Mouse (Mus musculus): Measurements from ENCODE around the gene Rhot1.
"Not testable (repeated sequence)": the region's sequence is repeated elsewhere in the genome, so short reads cannot be mapped to it uniquely, and the experiment has no call there.

Gene Rhot1

DNA sequence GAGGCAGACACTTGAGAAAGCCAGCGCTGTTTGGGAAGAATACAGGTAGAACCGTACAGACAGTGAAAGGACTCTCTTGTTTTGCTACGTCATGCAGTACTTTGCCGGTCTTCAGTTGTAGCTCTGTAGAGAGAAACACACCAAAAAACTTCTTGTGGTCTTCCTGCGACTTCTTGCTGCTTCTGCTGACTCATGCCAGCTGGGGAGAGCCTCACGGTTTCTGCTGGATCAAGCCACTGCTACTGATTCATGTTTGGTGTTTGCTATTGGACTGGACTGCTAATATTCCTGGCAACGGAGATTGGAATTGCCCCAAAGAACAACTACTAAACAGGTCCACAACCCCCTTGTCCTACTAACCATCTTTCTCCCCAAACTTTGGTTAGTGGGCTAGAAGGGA, 12.5 kb upstream of the Rhot1 start:
- DNase-seq, result no peak

DNA sequence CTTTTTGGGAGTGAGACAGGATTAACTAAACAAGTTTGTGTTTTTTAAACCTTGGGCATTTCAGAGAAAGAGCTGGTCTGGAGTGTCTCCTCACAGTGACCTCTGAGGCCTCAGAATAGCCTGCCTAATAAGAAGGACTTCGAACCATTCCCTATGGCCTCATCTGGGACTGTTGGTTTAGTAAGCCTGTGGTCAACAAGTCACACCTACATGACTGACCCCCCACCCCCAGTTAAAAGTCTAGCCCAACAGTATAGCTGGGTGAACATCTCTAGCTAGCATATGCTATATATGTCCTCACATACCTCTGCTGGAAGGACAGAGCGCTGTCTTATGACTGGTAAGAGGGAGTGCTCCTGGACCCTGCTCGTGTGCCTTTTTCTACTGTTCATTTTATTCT, 9.5 kb upstream of the Rhot1 start:
- no peak for DNase-seq

DNA sequence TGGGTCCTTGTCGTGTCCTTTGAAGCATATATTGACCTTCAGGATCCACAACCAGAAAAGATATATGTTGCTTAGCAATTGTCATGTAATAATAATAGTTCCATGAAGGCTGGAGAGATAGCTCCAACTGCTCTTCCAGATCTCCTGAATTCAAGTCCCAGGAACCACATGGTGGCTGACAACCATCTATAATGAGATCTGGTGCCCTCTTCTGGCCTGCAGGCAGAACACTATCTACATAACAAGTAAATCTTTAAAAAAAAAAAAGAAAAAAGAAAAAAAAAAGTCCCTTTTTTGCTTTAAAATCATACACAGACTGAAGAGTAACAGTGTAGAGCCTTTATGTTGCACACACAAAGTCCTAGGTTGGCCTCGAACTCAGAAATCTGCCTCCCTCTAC, 9.0 kb upstream of the Rhot1 start:
- DNase-seq, result no peak

DNA sequence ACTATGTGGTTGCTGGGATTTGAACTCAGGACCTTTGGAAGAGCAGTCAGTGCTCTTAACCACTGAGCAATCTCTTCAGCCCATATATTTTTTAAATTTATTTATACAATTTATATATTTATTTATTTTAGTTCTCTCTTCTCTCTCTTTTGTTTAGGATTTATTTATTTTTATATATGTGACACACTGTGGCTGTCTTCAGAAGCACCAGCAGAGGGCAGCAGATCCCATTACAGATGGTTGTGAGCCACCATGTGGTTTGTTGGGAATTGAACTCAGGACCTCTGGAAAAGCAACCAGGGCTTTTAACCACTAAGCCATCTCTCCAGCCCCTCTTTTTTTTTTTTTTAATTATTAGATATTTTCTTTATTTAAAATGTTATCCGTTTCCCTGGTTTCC, 8.5 kb upstream of the Rhot1 start:
- no peak for DNase-seq

DNA sequence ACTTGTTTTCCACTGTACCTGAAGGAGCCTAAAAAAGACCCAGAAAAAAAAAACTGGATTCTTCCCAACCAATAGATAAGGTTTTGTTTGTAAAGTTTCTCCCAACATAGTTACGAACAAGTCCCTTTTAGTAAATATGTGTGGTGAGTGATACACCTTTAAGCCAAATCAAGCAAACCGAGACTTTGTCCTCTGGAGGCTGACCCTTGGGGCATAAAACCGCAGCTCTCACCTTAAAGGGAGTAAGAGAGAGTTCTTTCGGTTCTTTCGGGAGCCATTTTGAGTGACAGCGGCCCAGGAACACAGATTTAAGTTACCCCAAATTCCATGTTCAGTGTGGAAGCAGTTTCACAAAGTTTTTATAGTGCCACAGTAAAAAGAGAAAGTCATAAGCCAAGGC, 6.5 kb upstream of the Rhot1 start:
- no peak for DNase-seq

DNA sequence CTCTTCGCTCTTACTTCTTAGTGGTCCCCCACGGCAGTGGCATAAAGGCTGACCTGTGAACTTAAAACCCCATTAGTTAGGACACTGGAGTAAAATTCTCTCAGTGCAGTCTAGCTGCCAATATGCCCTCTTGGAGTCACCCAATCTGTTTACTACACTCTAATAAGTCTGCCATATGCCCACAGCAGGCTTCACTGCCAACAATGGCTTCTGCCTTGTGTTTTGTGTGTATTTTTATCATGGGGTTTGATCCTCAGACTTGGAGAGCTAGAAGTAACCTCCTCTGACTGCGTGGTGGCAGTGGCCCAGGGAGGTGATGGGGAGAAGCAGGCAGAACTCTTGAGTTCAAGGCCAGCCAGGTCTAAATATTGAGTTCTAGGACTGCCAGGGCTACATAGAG, 4.8 kb upstream of the Rhot1 start:
- DNase-seq, result no peak

DNA sequence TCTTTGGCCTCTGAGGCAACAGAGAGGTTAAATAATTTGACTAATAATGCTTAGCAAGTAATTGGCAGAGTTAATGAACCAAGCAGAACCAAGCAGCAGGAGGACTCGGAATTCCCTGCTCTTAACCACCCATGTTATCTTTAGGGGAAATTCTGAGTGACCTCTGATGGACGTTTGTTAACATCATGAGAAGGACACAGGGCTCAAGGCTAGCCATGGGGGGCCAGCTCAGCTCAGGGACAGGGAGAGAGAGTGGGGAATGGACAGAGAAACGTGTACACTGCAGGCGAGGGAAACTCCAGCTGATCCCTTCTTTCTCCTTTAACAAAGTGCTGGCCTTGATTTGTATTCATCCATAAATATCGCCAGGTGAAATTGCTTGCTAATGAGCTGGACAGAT, 3.9 kb upstream of the Rhot1 start:
- no peak for DNase-seq

DNA sequence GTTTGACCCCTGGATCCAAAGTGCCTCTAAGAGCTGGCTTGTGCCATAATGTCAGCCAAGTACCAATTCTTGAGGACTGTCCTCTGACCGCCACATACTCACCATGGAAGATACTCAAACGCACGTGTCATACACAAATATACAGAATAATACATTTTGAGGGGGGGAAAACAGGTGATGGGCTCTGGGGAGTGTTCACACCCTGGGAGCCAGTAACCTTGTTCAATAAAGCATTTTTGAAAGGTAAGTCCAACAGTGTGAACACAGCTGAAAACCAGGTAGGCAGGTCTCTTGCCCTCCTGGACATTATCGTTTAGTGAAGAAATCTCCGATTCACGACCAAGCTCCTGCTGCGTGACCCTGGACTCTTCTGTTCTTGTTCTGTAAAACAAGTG, 357 bp upstream of the Rhot1 start:
- DNase-seq, result no peak

DNA sequence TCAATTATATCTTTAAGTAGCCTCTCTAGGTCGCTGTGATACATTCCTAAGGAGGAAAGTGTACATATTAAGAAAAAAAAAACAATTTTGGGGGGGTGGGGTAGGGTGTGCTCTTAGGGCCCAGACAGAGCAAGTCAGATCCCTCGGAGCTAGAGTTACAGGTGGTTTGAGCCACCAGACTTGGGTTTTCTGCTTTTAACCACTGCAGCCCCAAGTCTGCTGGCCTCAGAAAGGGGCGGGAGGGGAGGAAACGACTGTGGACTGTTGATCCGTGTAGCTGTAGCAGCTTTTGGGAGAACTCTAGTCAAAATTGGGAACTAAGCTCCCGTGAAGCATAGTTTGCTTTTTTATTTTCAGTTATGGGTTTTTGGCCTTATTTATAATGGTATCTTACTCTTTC, 1.5 kb downstream of the Rhot1 start:
- DNase-seq, result no peak

DNA sequence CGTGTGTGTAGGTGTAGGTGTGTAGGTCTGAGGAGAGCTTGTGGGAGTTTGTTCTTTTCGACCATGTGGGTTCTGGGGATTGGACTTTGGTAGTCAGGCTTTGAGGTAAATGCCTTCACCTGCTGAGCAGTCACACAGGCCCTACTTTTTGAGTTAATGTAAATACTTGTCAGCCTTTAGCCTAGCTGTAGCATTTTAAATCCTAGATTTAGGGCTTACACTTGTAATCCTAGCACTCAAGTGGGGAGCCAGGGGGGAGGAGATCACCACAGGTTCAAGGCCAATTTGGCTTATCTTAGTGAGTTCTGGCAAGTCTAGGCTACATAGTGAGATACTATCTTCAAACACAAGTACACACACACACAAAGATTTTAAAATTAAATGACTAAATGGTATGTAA, 3.5 kb downstream of the Rhot1 start:
- no peak for DNase-seq

DNA sequence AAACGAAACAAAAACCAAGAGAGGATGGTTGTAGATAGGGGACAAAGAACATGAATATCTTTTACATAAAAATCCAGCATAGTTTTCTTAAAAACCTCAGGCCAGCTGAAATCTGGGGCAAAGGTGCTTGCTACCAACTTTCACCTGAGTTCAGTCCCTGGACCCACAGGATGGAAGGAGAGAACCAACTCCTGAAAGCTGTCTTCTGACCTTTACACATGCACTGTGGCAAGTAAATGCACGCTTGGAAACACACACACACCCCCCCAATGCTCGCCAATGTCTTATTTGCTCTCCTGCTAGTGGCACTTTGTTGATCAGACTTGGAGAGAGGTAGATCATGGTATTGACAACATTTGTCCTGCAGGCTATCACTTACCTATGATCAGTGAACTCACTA, 6.5 kb downstream of the Rhot1 start:
- DNase-seq, result no peak

DNA sequence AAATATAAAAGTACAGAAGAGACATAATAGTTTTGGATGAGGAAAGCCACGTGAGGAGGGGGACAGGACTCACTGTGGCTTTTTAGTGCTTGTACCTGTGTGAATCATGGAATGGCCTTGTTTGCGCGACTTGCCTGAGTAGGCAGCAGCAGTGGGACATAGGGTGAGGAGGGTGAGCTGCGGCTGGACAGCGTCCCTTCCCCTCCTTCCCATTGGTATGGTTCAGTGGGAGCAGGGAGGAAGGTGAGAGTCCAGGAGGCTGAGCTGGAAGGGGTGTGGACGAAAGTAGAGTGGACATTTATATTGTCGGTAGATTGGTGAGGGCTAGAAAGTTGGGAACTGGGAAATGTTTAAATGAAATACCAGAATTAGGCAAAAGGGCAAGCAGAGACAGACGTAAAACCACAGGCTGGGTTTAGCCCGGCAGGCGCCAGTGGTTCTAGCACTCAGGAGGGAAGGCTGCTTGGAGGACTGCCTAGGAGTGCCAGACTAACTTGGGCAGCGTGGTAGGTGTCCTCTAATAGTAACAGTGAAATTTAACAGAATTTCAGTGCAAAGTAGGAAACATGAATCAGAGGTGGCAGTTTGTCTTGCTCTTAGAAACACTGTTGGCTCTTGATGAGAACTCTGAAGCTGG, 10.0 kb downstream of the Rhot1 start:
- DNase-seq, result no peak

DNA sequence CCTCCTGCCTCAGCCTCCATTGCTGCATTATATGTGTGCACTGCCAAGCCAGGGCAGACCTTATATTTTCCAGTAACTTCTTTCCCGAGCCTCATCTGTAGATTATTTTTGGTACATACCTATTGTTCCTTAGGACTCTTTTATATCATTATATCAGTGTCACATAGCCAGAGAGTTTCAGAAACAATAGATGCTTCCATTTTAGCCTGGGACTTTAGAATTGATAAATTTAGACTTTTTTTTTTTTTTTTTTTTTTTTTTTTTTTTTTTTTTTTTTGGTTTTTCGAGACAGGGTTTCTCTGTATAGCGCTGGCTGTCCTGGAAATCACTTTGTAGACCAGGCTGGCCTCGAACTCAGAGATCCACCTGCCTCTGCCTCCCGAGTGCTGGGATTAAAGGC, 21.2 kb downstream of the Rhot1 start:
- not testable (repeated sequence) for DNase-seq

DNA sequence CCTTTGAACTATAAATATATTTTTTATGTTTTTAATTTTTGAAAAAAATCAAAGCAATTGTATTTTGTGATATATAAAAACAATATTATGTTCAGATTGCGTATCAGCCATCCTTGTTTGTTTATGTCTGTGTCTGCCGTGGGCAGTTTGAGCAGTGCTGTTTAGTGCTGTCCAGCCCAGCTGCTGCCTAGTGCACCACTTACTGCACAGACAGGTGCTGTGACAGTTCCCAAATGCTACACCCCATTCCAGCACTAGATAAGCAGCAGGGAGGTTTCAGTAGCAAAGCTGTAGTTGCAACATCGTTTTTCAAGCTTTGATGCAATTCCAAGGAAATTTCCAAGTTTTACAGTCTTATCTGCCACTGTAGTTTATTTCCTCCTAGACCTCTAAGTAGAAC, 28.5 kb downstream of the Rhot1 start:
- no peak for DNase-seq

DNA sequence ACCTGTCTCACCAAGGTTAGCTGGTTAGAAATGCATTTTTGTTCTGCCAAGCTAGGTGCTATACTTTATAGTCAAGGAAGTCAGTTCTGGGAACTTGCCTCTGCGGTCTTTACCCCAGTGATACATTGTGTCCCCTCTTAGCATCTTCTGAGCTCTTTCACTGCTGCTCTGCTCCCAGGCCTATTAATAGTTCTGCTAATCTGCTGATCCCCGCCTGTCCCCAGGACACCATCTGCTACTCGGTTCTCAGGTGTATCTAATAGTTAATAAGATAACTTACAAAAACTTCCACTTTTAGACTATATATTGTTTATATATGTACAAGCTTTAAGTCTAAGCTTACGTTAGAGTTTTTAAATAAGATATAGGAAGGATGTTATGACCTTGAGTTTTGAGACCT, 29.5 kb downstream of the Rhot1 start:
- DNase-seq, result no peak

DNA sequence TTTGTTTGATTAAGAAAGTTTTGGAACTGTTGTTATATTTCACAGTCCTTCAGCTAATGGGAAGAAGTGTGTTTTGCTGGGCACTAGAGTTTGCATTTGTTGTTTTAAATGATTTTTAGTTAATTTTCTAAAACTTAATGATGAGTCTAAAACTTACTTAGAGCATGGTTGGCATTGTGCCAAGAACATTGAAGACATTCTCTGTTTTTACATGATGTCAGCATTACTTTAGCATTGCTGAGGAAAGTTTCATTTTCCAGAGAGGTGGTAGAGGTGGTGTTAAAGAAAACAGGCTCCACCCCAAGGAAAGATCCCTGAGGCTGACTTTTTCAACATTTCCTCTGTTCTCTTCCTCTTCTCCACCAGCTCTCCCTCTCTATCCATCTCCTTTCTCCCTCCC, 38.2 kb downstream of the Rhot1 start:
- DNase-seq, result no peak

DNA sequence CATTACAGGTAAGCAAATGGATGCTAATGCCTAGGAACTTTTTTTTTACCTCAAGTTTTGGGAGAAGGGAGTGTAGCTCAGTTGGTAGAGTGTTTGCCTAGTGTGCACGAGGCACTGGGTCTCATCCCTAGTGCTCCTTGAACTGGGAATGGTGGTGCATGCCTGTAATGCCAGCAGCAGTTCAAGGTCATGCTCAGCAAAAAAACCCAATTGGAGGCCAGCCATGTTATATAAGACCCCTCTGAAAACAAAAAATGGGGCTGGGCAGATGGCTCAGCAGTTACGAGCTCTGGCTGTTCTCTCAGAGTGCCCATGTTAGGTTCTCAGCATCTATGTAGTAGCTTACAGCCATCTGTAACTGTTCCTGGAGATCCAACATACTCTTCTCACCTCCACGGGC, 39.7 kb downstream of the Rhot1 start:
- no peak for DNase-seq

DNA sequence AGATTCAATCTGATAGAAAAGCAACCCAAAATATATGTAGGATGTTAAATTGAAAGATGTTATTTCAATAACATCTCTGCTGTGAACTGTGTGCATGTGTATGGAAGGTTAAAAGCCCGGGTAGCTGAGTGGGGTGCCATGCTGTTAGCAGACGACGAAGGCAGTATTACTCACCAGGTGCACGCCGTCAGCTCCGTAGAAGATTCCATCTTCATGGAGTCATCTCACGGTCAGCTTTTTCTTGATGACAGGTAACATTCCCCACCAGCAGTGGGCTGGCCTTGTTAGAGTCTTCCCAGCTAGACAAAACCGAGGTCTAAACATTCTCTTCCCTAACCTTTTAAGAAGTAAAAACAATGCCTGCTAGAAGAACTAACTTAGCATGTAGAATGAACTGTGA, 55.3 kb downstream of the Rhot1 start:
- no peak for DNase-seq

DNA sequence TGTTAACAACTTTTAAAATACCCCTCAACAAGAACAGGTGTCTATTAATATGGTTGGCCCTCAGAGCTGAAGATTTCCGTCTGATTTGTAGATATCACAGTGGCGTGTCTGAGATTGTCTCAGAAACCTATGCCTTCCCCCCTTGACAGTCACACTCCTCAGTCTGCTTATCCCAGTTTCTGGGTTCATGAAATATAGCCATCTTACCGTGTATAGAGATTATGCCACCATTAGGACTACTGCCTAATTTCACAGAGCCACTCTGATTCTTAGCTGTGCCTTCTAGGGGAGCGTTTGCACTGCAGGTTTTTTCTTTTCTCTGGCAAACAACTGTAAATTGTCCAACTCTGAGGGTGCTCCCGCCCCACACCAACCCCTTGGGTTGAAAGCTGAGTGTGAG, 62.3 kb downstream of the Rhot1 start:
- DNase-seq, result no peak

DNA sequence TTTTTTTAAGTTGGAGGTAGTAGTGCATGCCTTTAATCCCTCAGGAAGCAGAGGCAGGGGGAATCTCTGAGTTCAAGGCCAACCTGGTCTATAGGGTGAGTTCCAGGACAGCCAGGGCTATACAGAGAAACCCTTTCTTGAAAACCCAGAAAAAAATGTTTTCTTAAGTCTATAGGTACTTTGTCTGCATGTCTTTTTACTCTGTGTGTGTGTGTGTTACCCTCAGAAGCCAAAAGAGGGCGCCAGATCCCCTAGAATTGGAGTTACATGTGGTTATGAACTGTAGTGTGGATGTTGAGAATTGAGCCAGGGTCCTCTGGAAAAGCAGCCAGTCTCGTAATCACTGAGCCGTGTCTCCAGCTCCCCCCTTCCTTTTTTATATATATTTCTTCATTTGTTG, 66.2 kb downstream of the Rhot1 start:
- DNase-seq, result no peak

DNA sequence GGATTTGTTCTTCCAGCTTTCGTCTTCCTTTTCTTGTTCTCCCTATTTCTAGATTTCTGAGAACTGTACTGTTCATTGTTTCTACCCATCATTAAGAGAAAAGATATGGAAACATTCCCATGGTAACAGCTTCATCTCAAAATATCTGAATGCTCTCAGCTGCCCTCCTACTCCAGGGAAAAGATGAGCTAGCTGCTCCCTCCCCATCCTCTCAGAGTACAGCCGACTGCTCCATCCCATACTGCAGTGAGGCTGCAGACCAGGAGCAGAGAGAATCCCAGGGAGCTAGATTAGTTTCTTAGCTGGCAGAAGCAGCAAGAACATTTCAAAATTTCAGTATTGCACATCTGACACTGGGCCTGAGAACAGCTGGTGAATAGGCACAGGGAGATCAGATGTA, 69.2 kb downstream of the Rhot1 start:
- DNase-seq, result no peak

DNA sequence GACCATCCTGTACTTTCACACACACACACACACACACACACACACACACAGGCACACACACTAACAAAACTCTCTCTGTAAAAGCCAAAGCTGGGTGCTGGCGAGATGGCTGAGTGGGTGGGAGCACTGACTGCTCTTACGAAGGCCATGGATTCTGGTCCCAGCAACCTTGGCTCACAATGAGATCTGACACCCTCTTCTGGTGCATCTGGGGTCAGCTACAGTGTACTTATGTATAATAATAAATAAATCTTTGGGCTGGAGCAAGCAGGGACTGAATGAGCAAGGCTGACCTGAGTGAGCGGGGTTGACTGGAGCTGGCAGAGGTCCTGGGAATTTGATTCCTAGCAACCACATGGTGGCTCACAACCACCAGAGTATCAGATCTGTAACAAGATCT, 75.0 kb downstream of the Rhot1 start:
- DNase-seq, result no peak

DNA sequence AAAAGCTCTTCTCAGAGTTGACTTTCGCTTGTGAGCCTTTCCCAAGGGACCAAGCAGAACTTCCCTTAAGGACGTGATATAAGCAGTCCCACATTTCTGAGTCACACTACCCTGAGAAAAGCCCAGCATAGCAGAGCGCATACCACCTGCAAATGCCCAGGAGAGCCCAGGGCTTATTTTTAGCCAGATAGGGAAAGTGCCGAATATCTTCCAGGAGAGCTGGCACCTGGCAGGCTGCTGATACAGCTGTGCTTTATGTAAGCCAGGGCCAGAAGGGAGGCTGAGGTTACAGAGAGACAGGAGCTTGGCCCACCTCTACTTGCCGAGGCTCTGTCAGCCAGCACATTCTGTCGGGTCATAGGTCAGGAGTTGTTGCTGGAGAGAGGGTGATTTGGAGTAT, 75.8 kb downstream of the Rhot1 start:
- no peak for DNase-seq

DNA sequence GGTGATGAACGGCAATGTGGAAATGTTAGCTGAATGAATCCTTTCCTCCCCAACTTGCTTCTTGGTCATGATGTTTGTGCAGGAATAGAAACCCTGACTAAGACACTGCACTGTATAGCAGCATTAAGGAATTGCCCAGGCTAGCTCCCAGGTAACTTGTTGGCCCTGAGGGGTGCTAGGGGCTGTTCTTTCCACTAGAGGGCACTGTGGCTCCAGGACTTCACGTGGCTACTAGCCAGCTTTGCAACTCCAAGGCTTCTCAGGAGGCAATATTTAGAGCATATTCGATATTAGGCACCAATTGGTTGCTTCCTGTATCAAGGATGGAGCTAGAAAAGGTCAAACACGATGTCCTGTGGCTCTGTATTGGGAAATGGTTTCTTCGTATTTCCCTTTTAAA, 78.3 kb downstream of the Rhot1 start:
- DNase-seq, result peak; percentile 26 to 39

DNA sequence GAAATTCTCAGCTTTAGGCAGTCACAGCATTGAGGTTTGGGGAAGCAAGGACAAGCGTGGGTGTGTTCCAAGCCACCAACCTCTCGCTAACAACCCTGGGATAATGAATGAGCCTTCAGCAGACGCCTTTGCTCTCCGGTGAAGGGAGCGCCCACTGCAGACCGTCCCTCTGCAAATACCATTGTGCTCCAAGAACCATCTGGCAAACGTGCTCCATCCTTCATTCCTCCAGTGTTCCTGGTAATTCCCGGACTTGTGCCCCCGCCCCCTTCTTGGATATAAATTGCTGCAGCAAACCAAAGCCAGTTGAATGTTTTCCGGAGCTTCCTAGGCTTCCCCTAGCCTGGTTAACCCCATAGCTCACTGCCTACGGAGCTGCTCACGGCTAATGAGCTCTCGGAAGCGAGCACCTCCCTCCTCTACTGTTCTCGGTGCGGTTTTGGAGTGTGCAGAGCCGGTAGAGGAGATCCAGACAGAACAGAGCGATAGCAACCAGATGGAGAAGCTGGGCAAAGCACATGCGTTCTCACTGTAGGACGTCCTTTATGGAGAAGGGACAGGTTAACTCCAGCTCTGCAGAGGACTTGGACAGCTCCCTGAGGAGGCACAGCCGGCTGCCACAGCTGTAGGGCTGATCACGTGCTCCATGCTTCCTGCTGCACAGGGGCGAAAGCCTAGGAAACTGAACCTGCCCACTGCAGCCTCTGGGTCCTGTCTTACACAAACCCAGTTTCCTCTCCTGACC, 81.1 kb downstream of the Rhot1 start:
- peak in 1 of 2 experiments; percentile 7 for DNase-seq
